Mouse (Mus musculus): ENCODE measurements around the gene Zfand2a. TPM values are rescaled to one million over a fixed set of nuclear protein-coding genes. Genes with fewer than 3 reads are reported as not detected.

Gene Zfand2a
- polyA plus RNA-seq, 1 experiment = 0.60 TPM

GRCm38 (mm10) chr5:139453031-139453430, 31.3 kb downstream of the Zfand2a start:
- TF ChIP-seq TAL1 (IDR thresholded peaks at IDR 0.05; ENCODE audit: low read length) (no peak), GATA1 (IDR thresholded peaks at IDR 0.05; ENCODE audit: low read length) (no peak)
- no peak overlapping the region for H3K4me3 ChIP-seq (replicated peaks)
- no peaks in the 10 kb centered on the region; the same call in none of the 2 replicates for H3K4me1 ChIP-seq (ENCODE audit: control insufficient read depth)
- H3K27me3 ChIP-seq (ENCODE audit: control insufficient read depth) = no peaks in the 10 kb centered on the region
- peaks cover 23% of the 10 kb centered on the region for H3K36me3 ChIP-seq (ENCODE audit: control insufficient read depth)
- no peaks in the 10 kb centered on the region for H3K9me3 ChIP-seq (ENCODE audit: control insufficient read depth, low read length)

GRCm38 (mm10) chr5:139449926-139450325, 34.4 kb downstream of the Zfand2a start:
- no peak for TF ChIP-seq TAL1 (IDR thresholded peaks at IDR 0.05; ENCODE audit: low read length)
- no peak for TF ChIP-seq GATA1 (IDR thresholded peaks at IDR 0.05; ENCODE audit: low read length)
- Histone ChIP-seq H3K9me3 (ENCODE audit: control insufficient read depth, low read length) (no peaks in the 10 kb centered on the region), H3K4me1 (ENCODE audit: control insufficient read depth) (no peaks in the 10 kb centered on the region; the same call in none of the 2 replicates), H3K4me3 (replicated peaks) (no peak overlapping the region), H3K36me3 (ENCODE audit: control insufficient read depth) (peaks cover 21% of the 10 kb centered on the region), H3K27me3 (ENCODE audit: control insufficient read depth) (no peaks in the 10 kb centered on the region)

GRCm38 (mm10) chr5:139449161-139449791, 35.1 kb downstream of the Zfand2a start:
- H3K4me1 ChIP-seq (ENCODE audit: control insufficient read depth) = no peaks in the 10 kb centered on the region; the same call in none of the 2 replicates

GRCm38 (mm10) chr5:139448025-139448424, 36.3 kb downstream of the Zfand2a start:
- Histone ChIP-seq H3K9me3 (ENCODE audit: control insufficient read depth, low read length) (no peaks in the 10 kb centered on the region), H3K4me1 (ENCODE audit: control insufficient read depth) (no peaks in the 10 kb centered on the region; the same call in none of the 2 replicates), H3K4me3 (replicated peaks) (no peak overlapping the region), H3K36me3 (ENCODE audit: control insufficient read depth) (peaks cover 13% of the 10 kb centered on the region), H3K27me3 (ENCODE audit: control insufficient read depth) (no peaks in the 10 kb centered on the region)
- no peak for TF ChIP-seq GATA1 (IDR thresholded peaks at IDR 0.05; ENCODE audit: low read length)
- TF ChIP-seq TAL1 (IDR thresholded peaks at IDR 0.05; ENCODE audit: low read length) = no peak

More at GRCm38 (mm10) chr5:139449161-139449791, 35.1 kb downstream of the Zfand2a start:
- no peak overlapping the region for H3K4me3 ChIP-seq (replicated peaks)
- H3K9me3 ChIP-seq (ENCODE audit: control insufficient read depth, low read length) = no peaks in the 10 kb centered on the region
- no peaks in the 10 kb centered on the region for H3K27me3 ChIP-seq (ENCODE audit: control insufficient read depth)
- peaks cover 21% of the 10 kb centered on the region for H3K36me3 ChIP-seq (ENCODE audit: control insufficient read depth)
- TF ChIP-seq TAL1 (IDR thresholded peaks at IDR 0.05; ENCODE audit: low read length) (no peak), GATA1 (IDR thresholded peaks at IDR 0.05; ENCODE audit: low read length) (no peak)

- Histone ChIP-seq H3K27me3 (ENCODE audit: control insufficient read depth) (no peaks in the 10 kb centered on the region), H3K9me3 (ENCODE audit: control insufficient read depth, low read length) (no peaks in the 10 kb centered on the region), H3K36me3 (ENCODE audit: control insufficient read depth) (no peaks in the 10 kb centered on the region), H3K4me1 (ENCODE audit: control insufficient read depth) (no peaks in the 10 kb centered on the region; the same call in 1 of the 2 replicates), H3K4me3 (replicated peaks) (no peak overlapping the region)
- TF ChIP-seq TAL1 (IDR thresholded peaks at IDR 0.05; ENCODE audit: low read length) (no peak), GATA1 (IDR thresholded peaks at IDR 0.05; ENCODE audit: low read length) (no peak)
Measured at GRCm38 (mm10) chr5:139445258-139445657, 39.1 kb downstream of the Zfand2a start.

- TF ChIP-seq TAL1 (IDR thresholded peaks at IDR 0.05; ENCODE audit: low read length) (no peak), GATA1 (IDR thresholded peaks at IDR 0.05; ENCODE audit: low read length) (no peak)
- Histone ChIP-seq H3K9me3 (ENCODE audit: control insufficient read depth, low read length) (no peaks in the 10 kb centered on the region), H3K4me1 (ENCODE audit: control insufficient read depth) (no peaks in the 10 kb centered on the region), H3K4me3 (replicated peaks) (no peak overlapping the region), H3K36me3 (ENCODE audit: control insufficient read depth) (no peaks in the 10 kb centered on the region), H3K27me3 (ENCODE audit: control insufficient read depth) (no peaks in the 10 kb centered on the region)
Measured at GRCm38 (mm10) chr5:139442962-139443361, 41.4 kb downstream of the Zfand2a start.

GRCm38 (mm10) chr5:139442428-139442827, 41.9 kb downstream of the Zfand2a start:
- Histone ChIP-seq H3K36me3 (ENCODE audit: control insufficient read depth) (no peaks in the 10 kb centered on the region), H3K27me3 (ENCODE audit: control insufficient read depth) (no peaks in the 10 kb centered on the region), H3K4me1 (ENCODE audit: control insufficient read depth) (no peaks in the 10 kb centered on the region), H3K9me3 (ENCODE audit: control insufficient read depth, low read length) (no peaks in the 10 kb centered on the region), H3K4me3 (replicated peaks) (no peak overlapping the region)
- no peak for TF ChIP-seq GATA1 (IDR thresholded peaks at IDR 0.05; ENCODE audit: low read length)
- TF ChIP-seq TAL1 (IDR thresholded peaks at IDR 0.05; ENCODE audit: low read length) = no peak

GRCm38 (mm10) chr5:139441726-139442018, 42.7 kb downstream of the Zfand2a start:
- no peaks in the 10 kb centered on the region for H3K9me3 ChIP-seq (ENCODE audit: control insufficient read depth, low read length)
- no peaks in the 10 kb centered on the region for H3K4me1 ChIP-seq (ENCODE audit: control insufficient read depth)
- no peaks in the 10 kb centered on the region for H3K36me3 ChIP-seq (ENCODE audit: control insufficient read depth)
- TF ChIP-seq TAL1 (IDR thresholded peaks at IDR 0.05; ENCODE audit: low read length) (no peak), GATA1 (IDR thresholded peaks at IDR 0.05; ENCODE audit: low read length) (no peak)
- H3K27me3 ChIP-seq (ENCODE audit: control insufficient read depth) = no peaks in the 10 kb centered on the region
- no peak overlapping the region for H3K4me3 ChIP-seq (replicated peaks)

- Histone ChIP-seq H3K4me1 (ENCODE audit: control insufficient read depth) (no peaks in the 10 kb centered on the region), H3K36me3 (ENCODE audit: control insufficient read depth) (no peaks in the 10 kb centered on the region), H3K27me3 (ENCODE audit: control insufficient read depth) (no peaks in the 10 kb centered on the region), H3K4me3 (replicated peaks) (no peak overlapping the region), H3K9me3 (ENCODE audit: control insufficient read depth, low read length) (no peaks in the 10 kb centered on the region)
- TF ChIP-seq GATA1 (IDR thresholded peaks at IDR 0.05; ENCODE audit: low read length) = no peak
Measured at GRCm38 (mm10) chr5:139440926-139441725, 43.2 kb downstream of the Zfand2a start.

Data from erythroblast, embryonic 14.5 days (primary cell).